Mouse (Mus musculus): Measurements from ENCODE around the gene Rarg.

The Rarg gene

GRCm38 (mm10) chr15:102258076-102258470 lies 756 bp upstream of the Rarg start:
- ATAC-seq (ENCODE audit: low TSS enrichment): peak; percentile 53

GRCm38 (mm10) chr15:102256431-102257201 lies 701 bp downstream of the Rarg start:
- 0 out of 2 replicates have a peak, but pooled peaks have one; percentile 12 for ATAC-seq (ENCODE audit: low TSS enrichment)

DNA sequence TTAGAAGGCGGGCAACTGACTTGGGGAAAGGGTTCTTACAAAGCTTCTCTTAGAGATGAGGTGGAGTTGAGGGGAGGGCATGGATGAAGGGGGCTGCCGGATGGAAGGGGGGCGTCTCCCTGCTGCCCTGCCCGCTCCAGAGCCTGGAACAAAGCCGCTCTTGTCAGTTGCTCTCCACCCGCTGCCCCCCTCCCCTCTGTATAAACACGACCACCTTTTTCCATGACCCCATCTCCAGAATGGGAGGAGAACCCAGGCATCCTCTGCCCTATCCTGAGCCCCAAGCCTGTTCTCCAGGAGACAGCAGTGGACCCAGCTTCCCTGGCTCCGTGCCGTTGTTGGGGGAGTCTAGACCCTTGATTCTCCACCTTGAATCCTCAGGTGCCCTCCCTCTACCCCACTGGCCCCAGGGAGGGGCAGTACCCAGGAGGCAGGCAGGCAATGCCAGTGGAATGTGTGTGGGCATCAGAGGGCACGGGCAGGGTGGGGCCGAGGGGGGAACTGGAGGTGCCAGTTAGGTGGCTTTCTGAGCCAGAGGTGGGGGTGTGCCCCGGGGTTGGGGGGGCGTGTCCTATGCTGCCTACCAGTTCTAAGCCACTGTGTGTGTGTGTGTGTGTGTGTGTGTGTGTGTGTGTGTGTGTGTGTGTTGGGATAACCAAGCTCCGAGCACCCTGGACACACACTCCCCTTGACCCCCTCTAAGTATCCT lies 1.6 kb downstream of the Rarg start:
- no peak for ATAC-seq (ENCODE audit: low TSS enrichment)

- ATAC-seq (ENCODE audit: low TSS enrichment): no peak
Measured at GRCm38 (mm10) chr15:102250521-102250920, 6.8 kb downstream of the Rarg start.

- no peak for ATAC-seq (ENCODE audit: low TSS enrichment)
Measured at GRCm38 (mm10) chr15:102249967-102250366, 7.3 kb downstream of the Rarg start.

DNA sequence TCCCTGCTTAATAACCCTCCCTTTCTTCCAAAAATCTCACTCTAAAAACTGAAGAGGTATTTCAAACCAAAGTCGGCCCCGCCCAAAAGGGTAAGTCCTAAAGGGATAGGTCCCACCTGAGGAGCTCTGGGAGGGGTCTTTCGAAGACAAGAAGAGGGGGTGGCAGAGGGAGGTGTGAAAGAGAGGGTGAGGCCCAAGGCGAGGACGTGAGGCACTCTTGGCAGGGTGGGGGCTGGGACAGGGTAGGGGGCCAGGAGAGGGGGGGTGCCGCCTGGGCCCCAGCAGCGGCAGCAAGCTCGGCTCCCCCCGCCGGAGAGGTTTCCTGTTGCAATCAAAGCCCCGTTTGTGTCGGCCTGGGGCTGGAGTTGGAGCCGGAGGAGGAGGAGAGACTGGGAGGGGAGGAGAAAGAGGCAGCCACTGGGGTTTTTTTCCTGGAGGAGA lies 8.0 kb downstream of the Rarg start:
- no peak for ATAC-seq (ENCODE audit: low TSS enrichment)

DNA sequence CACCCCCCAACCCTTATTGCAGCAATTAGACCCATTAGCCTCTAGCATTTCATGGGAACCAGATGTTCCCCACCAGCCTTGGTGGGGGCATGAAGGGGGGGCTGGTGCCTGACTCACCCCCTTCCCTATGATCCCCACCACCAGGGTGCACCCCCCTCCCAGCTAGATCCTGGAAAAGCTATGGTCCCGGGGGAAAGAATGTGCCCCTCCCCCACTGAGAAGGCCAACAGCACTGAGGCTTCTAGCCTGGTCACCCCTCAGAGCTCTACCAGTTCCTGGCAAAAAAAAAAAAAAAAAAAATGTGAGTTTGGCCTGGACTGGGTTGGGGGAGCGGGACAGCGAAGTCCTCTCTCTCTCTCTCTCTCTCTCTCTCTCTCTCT lies 8.5 kb downstream of the Rarg start:
- no peak for ATAC-seq (ENCODE audit: low TSS enrichment)

DNA sequence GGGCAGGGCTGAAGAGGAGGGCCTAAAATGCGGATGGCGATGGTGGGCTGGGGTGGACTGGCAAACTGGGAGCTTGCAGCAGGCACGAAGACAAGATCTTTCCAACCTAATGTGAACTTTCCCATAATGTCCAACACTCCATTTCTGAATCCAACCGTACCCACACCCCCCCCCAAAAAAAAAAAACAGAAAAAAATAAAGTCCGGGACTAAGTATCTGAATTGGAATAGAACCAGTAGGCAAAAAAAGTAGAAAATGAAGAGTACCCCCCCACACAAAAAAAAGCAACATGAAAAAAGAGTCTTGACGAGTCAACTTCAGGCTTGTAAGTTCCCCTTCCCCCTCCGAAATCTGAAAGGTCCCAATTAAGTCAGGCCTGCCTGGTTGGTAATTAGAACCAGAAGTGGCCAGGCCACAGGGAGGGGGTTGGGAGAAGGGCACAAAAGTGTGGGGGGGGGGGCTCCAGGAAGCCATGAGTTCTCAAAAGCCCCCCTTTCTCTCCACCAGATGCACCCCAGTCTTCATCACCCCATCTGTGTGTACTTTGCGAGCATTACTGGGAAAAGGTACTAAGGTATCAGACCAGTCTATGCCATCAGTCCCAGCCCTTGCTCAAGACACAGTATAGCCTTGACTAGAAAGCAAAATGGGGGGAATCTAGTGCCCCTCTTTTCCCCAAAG lies 9.0 kb downstream of the Rarg start:
- no peak for ATAC-seq (ENCODE audit: low TSS enrichment)

DNA sequence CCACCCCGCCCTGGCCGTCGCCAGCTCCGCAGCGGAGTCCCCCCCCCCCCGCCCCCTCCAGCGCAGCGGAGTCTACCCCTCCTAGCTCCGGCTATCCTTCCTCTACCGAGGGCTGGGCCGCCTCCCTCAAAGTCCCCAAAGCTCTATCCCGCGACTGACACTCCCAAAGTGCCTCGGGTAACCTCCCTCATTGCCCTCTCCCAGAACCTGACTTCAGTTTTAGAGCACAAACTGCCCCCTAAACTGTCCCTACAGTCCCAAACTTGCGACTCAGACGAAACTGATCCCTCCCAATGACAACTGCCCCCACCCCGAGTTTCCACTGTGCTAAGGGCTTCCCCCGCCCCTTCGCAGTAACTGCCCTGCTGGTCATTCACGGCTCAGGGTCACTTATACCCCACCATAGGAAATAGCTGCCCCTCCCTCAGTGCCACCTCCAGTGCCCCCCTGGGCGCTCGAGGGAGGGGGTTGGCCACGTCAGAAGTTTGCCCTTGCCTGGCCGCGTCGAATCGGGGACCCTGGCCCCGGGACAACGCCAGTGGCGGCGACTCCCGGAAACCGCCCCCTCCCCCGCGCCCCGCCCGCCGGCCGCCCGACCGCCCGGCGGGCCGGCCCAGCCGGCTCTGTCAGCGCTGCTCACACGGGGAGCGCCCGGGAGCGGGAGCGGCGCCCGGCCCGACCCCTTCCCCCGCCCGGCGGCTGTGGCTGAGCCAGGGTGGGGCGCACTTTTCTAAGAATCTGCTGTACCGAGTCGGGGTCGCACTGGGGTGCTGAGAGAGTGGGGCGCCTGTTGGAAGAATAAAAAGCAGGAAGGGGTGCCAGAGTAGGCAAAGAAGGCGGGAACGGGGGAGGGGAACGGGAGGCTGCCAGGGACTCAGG lies 9.8 kb downstream of the Rarg start:
- no peak for ATAC-seq (ENCODE audit: low TSS enrichment)

DNA sequence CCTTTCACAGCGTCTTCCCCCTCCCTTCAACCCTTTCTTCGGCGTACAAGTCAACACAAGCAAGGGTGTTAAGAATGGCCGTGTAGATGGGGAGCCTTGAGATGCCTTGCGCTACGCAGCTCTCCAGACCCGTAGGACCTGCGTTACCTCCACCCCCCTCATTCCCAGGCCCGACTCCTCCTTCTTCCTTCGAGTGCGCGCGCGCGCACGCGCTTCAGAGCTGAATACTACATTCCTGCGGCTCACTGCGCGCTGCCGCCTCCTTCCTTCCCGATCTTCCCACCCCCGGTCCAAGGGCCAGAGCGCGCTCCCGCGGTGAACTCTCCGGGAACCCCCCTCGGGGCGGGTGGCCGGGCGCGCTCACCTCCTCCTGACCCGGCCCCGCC lies 10.5 kb downstream of the Rarg start:
- peak; percentile 67 for ATAC-seq (ENCODE audit: low TSS enrichment)

DNA sequence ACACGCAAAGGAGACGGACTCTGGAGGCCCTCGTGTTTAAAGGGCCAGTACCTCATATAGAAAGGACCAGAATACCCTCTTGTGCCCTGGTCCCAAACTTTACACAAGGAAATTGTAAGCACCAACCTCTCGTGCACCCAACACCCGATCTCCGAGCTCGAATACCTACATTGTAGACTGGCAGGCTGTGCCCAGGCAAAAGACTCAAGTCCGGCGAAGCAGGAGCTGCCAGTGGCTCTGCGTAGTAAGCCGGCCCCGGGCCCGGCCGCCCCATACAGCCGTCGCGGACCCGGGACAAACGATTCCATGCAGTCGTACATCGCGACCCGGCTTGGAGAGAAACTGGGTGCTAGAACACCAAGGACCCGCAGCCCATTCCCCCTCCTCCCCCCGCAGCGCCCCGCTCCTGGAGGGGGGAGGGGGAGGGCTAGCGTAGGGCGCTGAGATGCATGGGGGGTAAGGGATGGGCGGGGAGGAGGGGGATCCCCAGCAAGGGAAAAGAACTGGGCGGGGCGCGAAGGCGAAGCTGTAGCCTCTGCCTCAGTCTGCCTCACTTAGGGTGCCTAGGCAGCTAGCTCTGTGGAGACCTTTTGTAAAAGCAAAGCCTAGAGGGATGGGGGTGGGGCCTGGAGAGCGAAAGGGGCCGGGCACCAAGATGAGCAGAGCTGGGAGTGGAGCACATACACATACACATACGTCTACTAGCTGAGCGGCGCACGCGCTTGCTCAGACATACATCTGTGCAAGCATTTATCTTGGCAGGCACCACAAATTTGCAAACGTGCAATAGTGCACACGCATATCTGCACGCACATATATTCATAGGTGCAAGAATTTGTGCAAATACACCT lies 11.2 kb downstream of the Rarg start:
- peak; percentile 77 for ATAC-seq (ENCODE audit: low TSS enrichment)

DNA sequence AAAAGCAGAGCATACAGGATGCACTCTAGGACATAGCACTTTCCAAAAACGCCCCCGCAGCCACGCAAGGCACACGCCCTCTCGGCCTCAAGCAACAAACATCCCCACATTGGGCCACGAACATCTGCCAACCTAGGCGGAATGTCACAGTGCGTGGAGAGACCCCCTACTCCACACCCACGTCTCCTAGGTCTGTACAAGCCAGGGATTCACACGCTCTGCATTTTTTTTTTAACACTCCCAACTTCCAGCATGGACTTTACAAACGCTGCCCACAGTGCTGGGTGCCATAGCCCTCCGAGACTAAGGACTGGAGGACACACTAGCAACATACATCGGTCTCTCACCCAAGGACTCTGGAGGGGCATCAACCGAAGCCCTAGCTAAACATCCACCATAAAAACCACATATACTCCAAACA lies 11.8 kb downstream of the Rarg start:
- no peak for ATAC-seq (ENCODE audit: low TSS enrichment)

DNA sequence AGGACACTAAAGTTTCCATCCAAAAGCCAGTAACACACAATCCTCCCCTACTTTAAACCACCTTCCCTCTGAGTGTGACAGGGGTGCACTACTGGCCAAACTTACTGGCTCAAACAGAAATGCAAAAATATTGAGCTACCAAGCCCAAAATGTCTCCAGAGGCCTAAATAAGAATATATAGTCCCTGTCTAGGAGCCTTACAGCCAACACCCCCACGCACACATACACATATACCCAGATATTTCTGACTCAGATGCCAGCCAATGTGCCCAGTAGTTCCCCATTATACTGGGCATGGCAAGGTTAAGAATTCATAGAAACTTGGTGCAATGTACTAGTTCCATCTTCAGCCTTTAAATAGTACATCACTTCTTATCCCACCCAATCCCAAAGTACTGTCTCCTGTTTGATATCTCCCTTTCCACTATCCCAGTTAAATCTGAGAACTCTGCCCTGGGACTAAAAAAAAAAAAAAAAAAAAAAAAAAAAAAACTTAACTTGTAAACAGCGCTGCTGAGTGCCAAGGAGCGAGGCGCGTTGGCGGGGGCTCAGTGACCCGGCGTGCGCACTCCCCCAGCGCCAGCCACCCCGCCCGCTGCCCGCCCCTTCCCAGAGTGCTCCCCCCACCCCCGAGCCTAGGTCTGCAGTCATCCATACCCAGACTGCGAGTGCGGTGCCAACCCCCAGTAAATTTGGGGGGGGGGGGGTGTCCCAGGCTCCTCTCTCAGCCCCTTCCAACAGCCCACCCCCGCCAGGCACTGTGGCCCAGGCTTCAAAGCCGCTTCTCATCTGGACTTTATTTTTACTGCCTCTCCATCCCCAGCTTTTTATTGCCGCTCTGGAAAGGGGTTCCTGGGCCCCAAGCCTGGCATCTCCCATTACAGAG lies 12.8 kb downstream of the Rarg start:
- ATAC-seq (ENCODE audit: low TSS enrichment): no peak

GRCm38 (mm10) chr15:102243229-102244190 lies 13.8 kb downstream of the Rarg start:
- no peak for ATAC-seq (ENCODE audit: low TSS enrichment)

- no peak for ATAC-seq (ENCODE audit: low TSS enrichment)
Measured at GRCm38 (mm10) chr15:102242404-102243228, 14.7 kb downstream of the Rarg start.

DNA sequence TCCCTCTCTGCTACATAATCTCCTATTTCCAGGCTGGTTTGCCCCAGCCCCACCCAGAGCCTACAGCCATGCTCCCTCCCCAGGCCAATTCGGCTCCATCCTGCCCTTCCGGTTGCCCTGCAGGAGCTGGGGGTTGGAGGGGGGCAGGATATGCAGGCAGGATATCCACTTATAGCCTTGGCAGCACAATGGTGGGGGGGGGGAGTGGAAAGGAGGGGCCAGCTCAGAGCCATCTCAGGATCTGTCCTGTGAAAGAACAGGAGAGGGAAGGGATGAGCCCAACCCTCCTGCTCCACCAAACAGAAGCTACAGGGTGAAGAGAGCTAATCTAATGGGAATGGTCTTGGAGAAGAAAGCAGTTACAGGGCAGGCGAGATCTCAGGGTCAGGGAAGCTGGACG lies 16.7 kb downstream of the Rarg start:
- ATAC-seq (ENCODE audit: low TSS enrichment): no peak

- ATAC-seq (ENCODE audit: low TSS enrichment): no peak
Measured at GRCm38 (mm10) chr15:102239851-102240250, 17.5 kb downstream of the Rarg start.

DNA sequence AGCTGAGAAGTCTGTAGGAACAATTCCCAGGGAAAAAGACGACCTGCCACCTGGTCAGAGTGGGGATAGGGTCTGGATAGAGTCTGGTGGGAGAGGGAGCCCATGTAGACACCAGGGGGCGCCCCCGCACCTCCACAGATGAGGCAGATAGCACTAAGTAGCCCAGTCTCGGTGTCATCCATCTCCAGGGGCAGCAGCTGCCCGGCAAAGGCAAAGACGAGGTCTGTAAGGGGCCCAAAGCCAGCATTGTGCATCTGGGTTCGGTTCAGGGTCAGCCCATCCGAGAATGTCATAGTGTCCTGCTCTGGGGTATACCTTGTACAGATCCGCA lies 18.1 kb downstream of the Rarg start:
- peak; percentile 72 for ATAC-seq (ENCODE audit: low TSS enrichment)

All from frontal cortex, adult (tissue).